In genomic region chr8:72363457-72363856, GRCm38 (mm10) we compare ENCODE assay signal across 16 mouse cellular contexts. TPM values are rescaled to one million over a fixed set of nuclear protein-coding genes. Genes with fewer than 3 reads are reported as not detected.
A peak's percentile ranks its signal among the peaks of the same experiment; 100 is the strongest.
DNase-seq lines count a peak whose midpoint lies in the region; ATAC-seq and TF ChIP-seq lines count a peak whose summit lies in the region.
"Had no signal": no experiment of that assay in that cellular context is flagged by ENCODE, and none has a peak within 500 bp of the region (broad histone marks: within the 10 kb centered on the region; RNA-seq: fewer than 3 reads in every experiment).

No protein-coding gene starts in this region.

- intact Hi-C loops in heart, postnatal 25 days (cut with DNase I) = no loop called here
- intact Hi-C loops in left cerebral cortex, postnatal 14 days (cut with DNase I) = no loop called here

- TF ChIP-seq CTCF in lung, postnatal 0 days (IDR thresholded peaks at IDR 0.05) = no peak

- no peak for TF ChIP-seq EP300 in lung, postnatal 0 days (IDR thresholded peaks at IDR 0.05)

- H3K36me3 ChIP-seq in lung, postnatal 0 days (ENCODE audit: insufficient read depth, low read length) = 0 out of 2 replicates have a peak, but pooled peaks cover 15% of the 10 kb centered on the region
- H3K36me3 ChIP-seq in splenic B cell, adult 2 months (ENCODE audit: control insufficient read depth, insufficient read depth, low read length, poor library complexity, severe bottlenecking) = peaks cover 2% of the 10 kb centered on the region; the same call in 1 of the 2 replicates

- WGBS in lung, postnatal 0 days = 54% methylated on average over 7 of the region's 7 CpGs

- peak; percentile 39 to 67 for DNase-seq in heart, adult 18-20 months
- no peak for DNase-seq in heart, postnatal 25 days (ENCODE audit: low spot score)
- DNase-seq in lung, postnatal 0 days (ENCODE audit: low spot score) = peak; percentile 21
- no peak for DNase-seq in lung, postnatal 4 days
- peak; percentile 71 for DNase-seq in induced T-regulatory cell, adult 2 months (ENCODE audit: low read depth)
- peak; percentile 43 for DNase-seq in splenic B cell, adult 2 months (ENCODE audit: low read depth, low spot score)
- DNase-seq in left cerebral cortex, postnatal 14 days (ENCODE audit: low spot score in 2 of 2) = no peak
- DNase-seq in spleen, adult 18-20 months = no peak
- DNase-seq: cerebellum, adult 9-11 months; embryo, embryonic 11 days; forebrain, postnatal 0 days; gastrocnemius, postnatal 36 days; layer of hippocampus, postnatal 36 days had no signal

- peak; percentile 25 for ATAC-seq in lung, postnatal 0 days
- ATAC-seq: forebrain, postnatal 0 days had no signal

- H3K9ac ChIP-seq in lung, postnatal 0 days (replicated peaks; ENCODE audit: low read depth) = no peak overlapping the region
- H3K9ac ChIP-seq: forebrain, postnatal 0 days; liver, embryonic 14.5 days had no signal

- no peak overlapping the region for H3K27ac ChIP-seq in lung, postnatal 0 days (ENCODE audit: low read length)
- H3K27ac ChIP-seq: liver, embryonic 14.5 days had no signal

- H3K27me3 ChIP-seq in lung, postnatal 0 days (replicated peaks; ENCODE audit: insufficient read depth, low read length) = no peaks in the 10 kb centered on the region
- no peaks in the 10 kb centered on the region for H3K27me3 ChIP-seq in splenic B cell, adult 2 months (ENCODE audit: control insufficient read depth, insufficient read depth, low read length, poor library complexity, severe bottlenecking)
- H3K27me3 ChIP-seq: megakaryocyte, embryonic 14.5 days had no signal

- no peaks in the 10 kb centered on the region for H3K4me1 ChIP-seq in lung, postnatal 0 days (ENCODE audit: insufficient read depth, low read depth, low read length)

- no peak overlapping the region for H3K4me3 ChIP-seq in lung, postnatal 0 days (ENCODE audit: low read depth, low read length)
- H3K4me3 ChIP-seq: megakaryocyte, embryonic 14.5 days had no signal

- no peak overlapping the region for H3K4me2 ChIP-seq in lung, postnatal 0 days (replicated peaks; ENCODE audit: low read depth, low read length)

- no peaks in the 10 kb centered on the region for H3K9me3 ChIP-seq in lung, postnatal 0 days (ENCODE audit: low read length)
- H3K9me3 ChIP-seq: megakaryocyte, embryonic 14.5 days had no signal

RNA-seq across cellular contexts. Expression of gene Klf2, which starts 44.6 kb away (rescaled TPM):
- 10 to 100 TPM; 74.3 to 76.9 TPM for total RNA-seq in heart, adult 18-20 months (2021)
- total RNA-seq in heart, postnatal 25 days (2021) = 10 to 100 TPM; 48.2 to 62.5 TPM
- 65.3 and 74.1 TPM in 2 replicates for polyA plus RNA-seq in lung, postnatal 0 days (2015; fragmentation: Nextera tagmentation; extraction: Ambion mirVana)
- total RNA-seq in left cerebral cortex, postnatal 14 days (2021) = 10 to 100 TPM; 16.6 to 21.2 TPM
- total RNA-seq: MEL had no signal

RNA-seq across cellular contexts. Expression of gene Eps15l1, which starts 57.8 kb away (rescaled TPM):
- total RNA-seq in heart, adult 18-20 months (2021) = 10 to 100 TPM; 35.5 to 41.0 TPM
- total RNA-seq in heart, postnatal 25 days (2021) = 10 to 100 TPM; 38.9 to 41.8 TPM
- 25.6 and 25.9 TPM in 2 replicates for polyA plus RNA-seq in lung, postnatal 0 days (2015; fragmentation: Nextera tagmentation; extraction: Ambion mirVana)
- total RNA-seq in left cerebral cortex, postnatal 14 days (2021) = 10 to 100 TPM; 63.3 to 69.5 TPM

RNA-seq across cellular contexts. Expression of gene Gm10282, which starts 58.4 kb away (rescaled TPM):
- 1 to 10 TPM; 5.9 to 9.5 TPM for total RNA-seq in heart, adult 18-20 months (2021)
- total RNA-seq in heart, postnatal 25 days (2021) = 10 to 100 TPM in 1 of 2 experiments, 1 to 10 TPM in 1; 7.6 to 10.1 TPM
- polyA plus RNA-seq in lung, postnatal 0 days (2015; fragmentation: Nextera tagmentation; extraction: Ambion mirVana) = 5.7 and 6.1 TPM in 2 replicates
- total RNA-seq in left cerebral cortex, postnatal 14 days (2021) = 1 to 10 TPM; 5.1 to 8.7 TPM

Comparison
In these comparisons a context has a peak if more than half of its experiments do, and no peak if none do; other contexts are left out.
1. DNase-seq: peak in heart, adult 18-20 months (2 of 2), lung, postnatal 0 days (single experiment), induced T-regulatory cell, adult 2 months (single experiment) and splenic B cell, adult 2 months (single experiment); none in heart, postnatal 25 days (single experiment), lung, postnatal 4 days (0 of 2), left cerebral cortex, postnatal 14 days (0 of 2) and spleen, adult 18-20 months (0 of 2).